In genomic region chr6:108413006-108413405, GRCm38 (mm10) we compare ENCODE assay signal across 14 mouse cellular contexts.
A peak's percentile ranks its signal among the peaks of the same experiment; 100 is the strongest.
DNase-seq lines count a peak whose midpoint lies in the region.
"Had no signal": no experiment of that assay in that cellular context is flagged by ENCODE, and none has a peak within 500 bp of the region (broad histone marks: within the 10 kb centered on the region; RNA-seq: fewer than 3 reads in every experiment).

No protein-coding gene starts in this region.

- DNase-seq in adrenal gland, adult 8-10 months = peak; percentile 60
- DNase-seq in adrenal gland, postnatal 10 days = no peak
- DNase-seq in kidney, postnatal 36 days = peak; percentile 38 to 45
- DNase-seq in kidney, postnatal 4 days = no peak
- DNase-seq in lung, postnatal 14 days = peak; percentile 23
- no peak for DNase-seq in right cerebral cortex, postnatal 25 days
- DNase-seq in thymus, postnatal 0 days (ENCODE audit: low spot score) = no peak
- DNase-seq: cerebellum, adult 8-10 months; cerebellum, postnatal 36 days; gastrocnemius, adult 2 months; heart, postnatal 4 days; layer of hippocampus, adult 9-11 months; retina, postnatal 1 day; thymus, postnatal 4 days had no signal

Comparison
In these comparisons a context has a peak if more than half of its experiments do, and no peak if none do; other contexts are left out.
1. DNase-seq: peak in adrenal gland, adult 8-10 months (single experiment), kidney, postnatal 36 days (2 of 2) and lung, postnatal 14 days (single experiment); none in adrenal gland, postnatal 10 days (single experiment), kidney, postnatal 4 days (0 of 2), right cerebral cortex, postnatal 25 days (single experiment) and thymus, postnatal 0 days (single experiment).